Mouse (Mus musculus): ENCODE data around the gene Anxa5. TPM values are rescaled to one million over a fixed set of nuclear protein-coding genes. Genes with fewer than 3 reads are reported as not detected.

The Anxa5 gene
- polyA plus RNA-seq, 1 experiment from 2014 or later, result 85.6 TPM

GRCm38 (mm10) chr3:36501546-36501945 is 25.9 kb upstream of the Anxa5 start:
- H3K4me1 ChIP-seq (replicated peaks; ENCODE audit: control insufficient read depth, insufficient read depth, low read length), result no peaks in the 10 kb centered on the region
- DNase-seq (ENCODE audit: low spot score) (no peak), ATAC-seq (replicated peaks; ENCODE audit: low FRiP score) (no peak)
- no peak overlapping the region for H3K27ac ChIP-seq (ENCODE audit: low read depth, low read length)
- no peak overlapping the region for H3K4me3 ChIP-seq (ENCODE audit: low read depth, low read length)
- no peak overlapping the region for H3K4me2 ChIP-seq (ENCODE audit: low read depth, low read length, severe bottlenecking)
- no peaks in the 10 kb centered on the region for H3K36me3 ChIP-seq (ENCODE audit: control insufficient read depth, insufficient read depth, low read length)
- no peaks in the 10 kb centered on the region for H3K9me3 ChIP-seq (ENCODE audit: control insufficient read depth, low read length)
- 78% methylated on average over 7 of the region's 7 CpGs for WGBS
- H3K27me3 ChIP-seq (ENCODE audit: control insufficient read depth, insufficient read depth, low read length), result no peaks in the 10 kb centered on the region
- no peak overlapping the region for H3K9ac ChIP-seq (ENCODE audit: low read length)

- H3K9ac ChIP-seq (ENCODE audit: low read length), result no peak overlapping the region
- no peaks in the 10 kb centered on the region for H3K9me3 ChIP-seq (ENCODE audit: control insufficient read depth, low read length)
- no peak for DNase-seq (ENCODE audit: low spot score)
- no peaks in the 10 kb centered on the region for H3K4me1 ChIP-seq (replicated peaks; ENCODE audit: control insufficient read depth, insufficient read depth, low read length)
- H3K36me3 ChIP-seq (ENCODE audit: control insufficient read depth, insufficient read depth, low read length), result no peaks in the 10 kb centered on the region
- no peak for ATAC-seq (replicated peaks; ENCODE audit: low FRiP score)
- no peaks in the 10 kb centered on the region for H3K27me3 ChIP-seq (ENCODE audit: control insufficient read depth, insufficient read depth, low read length)
- no peak overlapping the region for H3K4me2 ChIP-seq (ENCODE audit: low read depth, low read length, severe bottlenecking)
- H3K27ac ChIP-seq (ENCODE audit: low read depth, low read length), result no peak overlapping the region
- no peak overlapping the region for H3K4me3 ChIP-seq (ENCODE audit: low read depth, low read length)
- WGBS, result 86% methylated on average over 8 of the region's 8 CpGs
These were observed 25.3 kb upstream of the Anxa5 start for GRCm38 (mm10) chr3:36500976-36501375.

DNA sequence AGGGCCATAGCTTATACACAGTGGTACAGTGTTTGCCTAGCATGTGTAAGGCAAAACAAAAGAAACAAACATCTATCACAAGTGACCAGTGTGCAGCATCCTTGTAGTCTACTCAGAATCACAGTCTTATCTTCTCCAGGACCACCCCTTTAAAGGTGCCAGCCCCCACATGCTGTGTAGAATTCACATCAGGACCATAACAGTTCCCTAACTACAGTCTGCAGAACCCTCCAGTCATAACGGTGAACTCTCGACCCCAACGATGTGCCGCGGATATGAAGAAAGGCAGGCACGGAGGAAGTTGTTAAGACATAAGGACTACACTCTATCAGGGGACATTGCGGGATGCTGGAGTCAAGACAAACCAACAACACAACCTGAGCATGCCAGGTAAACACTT is 23.7 kb upstream of the Anxa5 start:
- no peak for DNase-seq (ENCODE audit: low spot score)
- Histone ChIP-seq H3K4me1 (replicated peaks; ENCODE audit: control insufficient read depth, insufficient read depth, low read length) (no peaks in the 10 kb centered on the region), H3K27me3 (ENCODE audit: control insufficient read depth, insufficient read depth, low read length) (no peaks in the 10 kb centered on the region), H3K4me3 (ENCODE audit: low read depth, low read length) (no peak overlapping the region), H3K36me3 (ENCODE audit: control insufficient read depth, insufficient read depth, low read length) (no peaks in the 10 kb centered on the region), H3K4me2 (ENCODE audit: low read depth, low read length, severe bottlenecking) (no peak overlapping the region), H3K9me3 (ENCODE audit: control insufficient read depth, low read length) (no peaks in the 10 kb centered on the region), H3K9ac (ENCODE audit: low read length) (no peak overlapping the region), H3K27ac (ENCODE audit: low read depth, low read length) (no peak overlapping the region)
- no peak for ATAC-seq (replicated peaks; ENCODE audit: low FRiP score)
- 96% methylated on average over 7 of the region's 7 CpGs for WGBS

GRCm38 (mm10) chr3:36498224-36498623 is 22.5 kb upstream of the Anxa5 start:
- H3K4me2 ChIP-seq (ENCODE audit: low read depth, low read length, severe bottlenecking), result no peak overlapping the region
- DNase-seq (ENCODE audit: low spot score) (no peak), ATAC-seq (replicated peaks; ENCODE audit: low FRiP score) (no peak)
- no peaks in the 10 kb centered on the region for H3K36me3 ChIP-seq (ENCODE audit: control insufficient read depth, insufficient read depth, low read length)
- no peak overlapping the region for H3K9ac ChIP-seq (ENCODE audit: low read length)
- H3K27ac ChIP-seq (ENCODE audit: low read depth, low read length), result no peak overlapping the region
- no peaks in the 10 kb centered on the region for H3K4me1 ChIP-seq (replicated peaks; ENCODE audit: control insufficient read depth, insufficient read depth, low read length)
- H3K9me3 ChIP-seq (ENCODE audit: control insufficient read depth, low read length), result no peaks in the 10 kb centered on the region
- WGBS, result 92% methylated on average over 6 of the region's 6 CpGs
- no peaks in the 10 kb centered on the region for H3K27me3 ChIP-seq (ENCODE audit: control insufficient read depth, insufficient read depth, low read length)
- no peak overlapping the region for H3K4me3 ChIP-seq (ENCODE audit: low read depth, low read length)

- H3K27me3 ChIP-seq (ENCODE audit: control insufficient read depth, insufficient read depth, low read length), result no peaks in the 10 kb centered on the region
- H3K4me1 ChIP-seq (replicated peaks; ENCODE audit: control insufficient read depth, insufficient read depth, low read length), result no peaks in the 10 kb centered on the region
- ATAC-seq (replicated peaks; ENCODE audit: low FRiP score) (0 out of 2 replicates have a peak, but pooled peaks have one; percentile 43), DNase-seq (ENCODE audit: low spot score) (peak; percentile 86)
- H3K4me3 ChIP-seq (ENCODE audit: low read depth, low read length), result no peak overlapping the region
- H3K9ac ChIP-seq (ENCODE audit: low read length), result 0 out of 2 replicates have a peak overlapping the region, but pooled peaks have one; percentile 1
- H3K27ac ChIP-seq (ENCODE audit: low read depth, low read length), result no peak overlapping the region
- H3K9me3 ChIP-seq (ENCODE audit: control insufficient read depth, low read length), result no peaks in the 10 kb centered on the region
- H3K4me2 ChIP-seq (ENCODE audit: low read depth, low read length, severe bottlenecking), result no peak overlapping the region
- 22% methylated on average over 14 of the region's 14 CpGs for WGBS
- no peaks in the 10 kb centered on the region for H3K36me3 ChIP-seq (ENCODE audit: control insufficient read depth, insufficient read depth, low read length)
These were observed 21.1 kb upstream of the Anxa5 start for GRCm38 (mm10) chr3:36496746-36497145.

DNA sequence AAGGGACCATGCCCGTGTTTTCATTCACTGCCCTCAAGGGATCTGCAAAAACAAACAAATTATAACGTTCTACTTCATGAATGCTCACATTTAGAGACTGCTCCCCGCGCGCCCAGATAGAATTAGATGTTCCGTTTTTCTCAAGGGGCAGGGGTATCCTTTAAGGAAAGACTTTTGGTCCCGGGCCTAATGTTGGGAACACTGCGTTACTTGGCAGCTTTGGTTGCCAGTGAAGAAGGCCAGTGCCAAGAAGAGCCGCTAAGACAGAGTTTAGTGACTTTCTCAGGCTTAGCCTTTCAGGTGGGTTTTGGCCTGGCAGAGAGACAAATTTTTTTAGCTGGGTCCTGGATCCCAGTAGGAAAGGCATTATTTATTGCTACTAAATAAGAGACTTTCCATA is 20.6 kb upstream of the Anxa5 start:
- H3K4me2 ChIP-seq (ENCODE audit: low read depth, low read length, severe bottlenecking), result no peak overlapping the region
- no peak overlapping the region for H3K27ac ChIP-seq (ENCODE audit: low read depth, low read length)
- H3K36me3 ChIP-seq (ENCODE audit: control insufficient read depth, insufficient read depth, low read length), result no peaks in the 10 kb centered on the region
- no peak for ATAC-seq (replicated peaks; ENCODE audit: low FRiP score)
- H3K27me3 ChIP-seq (ENCODE audit: control insufficient read depth, insufficient read depth, low read length), result no peaks in the 10 kb centered on the region
- no peaks in the 10 kb centered on the region for H3K4me1 ChIP-seq (replicated peaks; ENCODE audit: control insufficient read depth, insufficient read depth, low read length)
- no peak for DNase-seq (ENCODE audit: low spot score)
- no peak overlapping the region for H3K4me3 ChIP-seq (ENCODE audit: low read depth, low read length)
- 89% methylated on average over 9 of the region's 9 CpGs for WGBS
- H3K9ac ChIP-seq (ENCODE audit: low read length), result no peak overlapping the region
- H3K9me3 ChIP-seq (ENCODE audit: control insufficient read depth, low read length), result no peaks in the 10 kb centered on the region

GRCm38 (mm10) chr3:36495436-36495835 is 19.7 kb upstream of the Anxa5 start:
- H3K9ac ChIP-seq (ENCODE audit: low read length), result no peak overlapping the region
- H3K27me3 ChIP-seq (ENCODE audit: control insufficient read depth, insufficient read depth, low read length), result no peaks in the 10 kb centered on the region
- no peaks in the 10 kb centered on the region for H3K4me1 ChIP-seq (replicated peaks; ENCODE audit: control insufficient read depth, insufficient read depth, low read length)
- H3K4me2 ChIP-seq (ENCODE audit: low read depth, low read length, severe bottlenecking), result no peak overlapping the region
- H3K36me3 ChIP-seq (ENCODE audit: control insufficient read depth, insufficient read depth, low read length), result no peaks in the 10 kb centered on the region
- H3K9me3 ChIP-seq (ENCODE audit: control insufficient read depth, low read length), result no peaks in the 10 kb centered on the region
- WGBS, result 5% methylated on average over 6 of the region's 6 CpGs
- no peak overlapping the region for H3K27ac ChIP-seq (ENCODE audit: low read depth, low read length)
- peak; percentile 74 for ATAC-seq (replicated peaks; ENCODE audit: low FRiP score)
- DNase-seq (ENCODE audit: low spot score), result peak; percentile 93
- H3K4me3 ChIP-seq (ENCODE audit: low read depth, low read length), result no peak overlapping the region

DNA sequence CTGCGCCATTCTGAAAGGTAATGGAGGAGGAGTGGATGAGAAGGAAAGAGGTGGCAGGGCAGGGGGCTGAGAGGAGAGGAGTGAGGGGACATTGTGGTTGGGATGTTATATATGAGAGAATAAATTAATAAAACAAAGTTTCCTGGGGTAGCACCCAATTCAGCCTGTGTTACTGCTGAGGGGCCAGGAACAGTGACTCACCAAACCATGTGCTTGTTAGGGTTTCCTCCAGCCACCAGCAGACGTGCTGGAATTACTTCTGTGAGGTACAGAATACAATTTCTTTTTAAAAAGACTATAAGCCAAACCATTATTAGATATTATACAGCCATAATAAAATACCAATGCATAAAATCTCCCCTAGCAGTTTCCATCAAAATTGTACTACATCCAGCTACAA is 18.9 kb upstream of the Anxa5 start:
- DNase-seq (ENCODE audit: low spot score) (no peak), ATAC-seq (replicated peaks; ENCODE audit: low FRiP score) (no peak)
- 80% methylated on average over 2 of the region's 2 CpGs for WGBS
- Histone ChIP-seq H3K27me3 (ENCODE audit: control insufficient read depth, insufficient read depth, low read length) (no peaks in the 10 kb centered on the region), H3K4me2 (ENCODE audit: low read depth, low read length, severe bottlenecking) (no peak overlapping the region), H3K27ac (ENCODE audit: low read depth, low read length) (no peak overlapping the region), H3K4me3 (ENCODE audit: low read depth, low read length) (no peak overlapping the region), H3K36me3 (ENCODE audit: control insufficient read depth, insufficient read depth, low read length) (no peaks in the 10 kb centered on the region), H3K4me1 (replicated peaks; ENCODE audit: control insufficient read depth, insufficient read depth, low read length) (no peaks in the 10 kb centered on the region), H3K9me3 (ENCODE audit: control insufficient read depth, low read length) (no peaks in the 10 kb centered on the region), H3K9ac (ENCODE audit: low read length) (no peak overlapping the region)

DNA sequence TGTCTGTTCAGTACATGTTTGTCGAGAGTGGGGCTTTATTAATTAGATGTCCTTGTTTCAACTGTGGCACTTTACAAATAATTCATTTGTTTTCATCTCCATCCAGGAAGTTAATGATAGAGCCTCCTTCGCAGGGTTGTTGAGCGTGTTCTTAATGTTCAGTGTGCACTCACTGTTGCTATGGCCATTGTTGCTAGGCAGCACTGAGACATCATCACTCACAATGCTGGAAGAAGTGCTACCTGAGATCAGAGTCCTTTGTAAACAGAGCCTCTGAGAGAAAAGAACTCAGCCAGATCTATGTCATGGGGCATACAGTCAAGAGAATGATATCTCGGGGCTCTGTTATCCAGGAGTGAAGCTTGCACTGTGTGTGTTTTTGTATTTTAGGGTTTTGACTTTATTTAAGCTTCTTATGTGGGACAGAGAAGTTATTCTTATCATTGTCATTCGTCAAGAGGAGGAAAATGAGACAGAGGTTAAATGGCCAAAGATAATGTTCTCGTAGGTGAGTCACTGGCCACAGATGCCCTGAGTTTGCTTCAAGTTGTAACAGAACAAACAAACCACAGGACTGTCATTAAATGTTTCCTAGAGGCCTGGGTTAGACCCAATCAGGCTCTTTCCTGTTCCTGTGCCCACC is 18.1 kb upstream of the Anxa5 start:
- Histone ChIP-seq H3K27me3 (ENCODE audit: control insufficient read depth, insufficient read depth, low read length) (no peaks in the 10 kb centered on the region), H3K27ac (ENCODE audit: low read depth, low read length) (no peak overlapping the region), H3K4me2 (ENCODE audit: low read depth, low read length, severe bottlenecking) (no peak overlapping the region), H3K9me3 (ENCODE audit: control insufficient read depth, low read length) (no peaks in the 10 kb centered on the region), H3K36me3 (ENCODE audit: control insufficient read depth, insufficient read depth, low read length) (no peaks in the 10 kb centered on the region), H3K4me1 (replicated peaks; ENCODE audit: control insufficient read depth, insufficient read depth, low read length) (no peaks in the 10 kb centered on the region), H3K9ac (ENCODE audit: low read length) (no peak overlapping the region), H3K4me3 (ENCODE audit: low read depth, low read length) (no peak overlapping the region)
- DNase-seq (ENCODE audit: low spot score) (no peak), ATAC-seq (replicated peaks; ENCODE audit: low FRiP score) (no peak)
- 84% methylated on average over 6 of the region's 6 CpGs for WGBS

Measured in forebrain, embryonic 11.5 days (tissue).